Mouse (Mus musculus) forebrain, embryonic 10.5 days (tissue): ENCODE measurements at regions not wholly inside any gene's neighbourhood (a gene's known extent, or its start where the extent isn't known, plus 50 kb on each side); places are given as distances from the start of the nearest gene placed in this dataset.

Source experiments
- DNase-seq: peaks from one replicate; pipeline ENCODE4 v3.0.0-alpha.2; 2017; ENCODE audit warnings: low spot score; ENCODE audit errors: extremely low spot score
- H3K27ac ChIP-seq: fragments of 300-500 bp; sonication (generic); 2 replicates; pipeline ENCODE4 v1.5.1; 2016; ENCODE audit warnings: mild to moderate bottlenecking
- H3K27me3 ChIP-seq: fragments of 300-500 bp; sonication (generic); 2 replicates; pipeline ENCODE4 v1.6.1; 2016; ENCODE audit warnings: mild to moderate bottlenecking; ENCODE audit not compliant: poor library complexity, severe bottlenecking
- H3K36me3 ChIP-seq: fragments of 300-500 bp; sonication (generic); replicated peaks from 2 replicates; pipeline ENCODE4 v1.6.1; 2016; ENCODE audit warnings: mild to moderate bottlenecking, moderate library complexity
- H3K4me1 ChIP-seq: fragments of 300-500 bp; sonication (generic); 2 replicates; pipeline ENCODE4 v1.6.1; 2016
- H3K4me3 ChIP-seq: fragments of 300-500 bp; sonication (generic); 2 replicates; pipeline ENCODE4 v1.5.1; 2016; ENCODE audit warnings: mild to moderate bottlenecking, moderate library complexity
- H3K9me3 ChIP-seq: fragments of 300-500 bp; sonication (generic); 2 replicates; pipeline ENCODE4 v1.6.1; 2016; ENCODE audit warnings: mild to moderate bottlenecking, moderate library complexity
- WGBS: fragments of 180-500 bp; shearing (Covaris S2); methylation state at CpG from one replicate; pipeline ENCODE4 v1.1.7; 2016; 5-methylcytosine and 5-hydroxymethylcytosine counted together

DNA sequence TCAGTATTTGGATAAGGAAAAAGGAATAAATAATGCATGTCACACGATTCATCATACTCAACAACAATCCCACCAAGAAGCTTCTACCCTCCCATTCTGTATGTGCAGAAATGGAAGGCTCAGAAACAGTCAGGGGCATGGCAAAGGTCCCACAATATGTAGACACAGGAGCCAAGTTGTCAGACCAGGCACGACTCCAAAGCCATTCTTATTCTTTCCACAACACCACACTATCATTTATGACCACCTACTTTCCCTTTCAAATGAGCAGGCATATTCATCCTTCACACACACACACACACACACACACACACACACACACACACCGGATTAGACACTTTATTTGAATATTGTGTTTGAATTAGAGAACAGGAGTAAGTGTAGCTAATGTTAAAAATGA, 232.0 kb downstream of the Rab28 start:
- Histone ChIP-seq H3K4me3 (no peak overlapping the region), H3K4me1 (no peaks in the 10 kb centered on the region), H3K27ac (no peak overlapping the region), H3K9me3 (no peaks in the 10 kb centered on the region), H3K27me3 (no peaks in the 10 kb centered on the region), H3K36me3 (no peaks in the 10 kb centered on the region)
- DNase-seq: no peak
- WGBS: 86% methylated on average over 3 of the region's 3 CpGs

DNA sequence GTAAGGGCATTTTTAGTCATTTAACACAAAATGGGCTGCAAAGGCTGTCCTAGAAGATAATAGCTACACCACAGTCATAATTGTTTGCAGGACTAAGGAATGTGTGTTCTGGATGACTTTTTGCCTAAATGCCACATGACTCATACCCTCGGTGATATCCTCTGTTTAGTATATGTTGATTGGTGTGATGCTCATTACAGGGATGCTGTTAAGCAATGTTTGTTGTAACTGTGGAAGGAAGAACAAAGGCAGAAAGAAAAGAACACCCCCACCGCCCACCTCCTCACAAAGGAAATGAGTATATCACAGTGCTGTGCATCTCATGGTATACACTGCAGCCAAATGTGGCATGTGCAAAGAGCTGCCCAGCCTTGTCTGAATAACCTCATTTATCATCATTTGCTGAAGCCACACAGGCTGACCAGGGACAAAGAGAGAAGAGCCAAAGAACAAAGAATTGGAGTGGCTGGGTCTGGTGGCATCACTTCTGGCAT, 262.4 kb downstream of the Rab28 start:
- Histone ChIP-seq H3K4me3 (no peak overlapping the region), H3K27me3 (no peaks in the 10 kb centered on the region), H3K4me1 (no peaks in the 10 kb centered on the region), H3K36me3 (no peaks in the 10 kb centered on the region), H3K9me3 (no peaks in the 10 kb centered on the region), H3K27ac (no peak overlapping the region)
- 90% methylated on average over 2 of the region's 2 CpGs for WGBS
- no peak for DNase-seq

DNA sequence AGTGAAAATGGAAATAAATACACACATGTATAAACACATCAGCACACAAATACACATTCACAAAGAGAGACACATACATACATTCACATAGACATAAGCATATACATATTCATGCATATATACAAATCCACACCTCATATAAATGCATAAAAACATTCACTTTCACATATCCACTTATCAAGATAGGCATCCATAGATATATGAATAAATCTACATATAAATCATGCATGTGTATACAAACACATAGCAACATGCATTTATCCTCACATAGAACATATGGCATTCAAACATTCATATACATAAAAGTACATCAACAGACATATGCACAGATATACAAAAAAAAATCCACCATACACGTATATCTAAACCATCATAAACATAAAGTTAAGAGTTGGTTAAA, 266.9 kb downstream of the Rab28 start:
- no peak overlapping the region for H3K4me3 ChIP-seq
- H3K9me3 ChIP-seq: no peaks in the 10 kb centered on the region
- H3K27me3 ChIP-seq: no peaks in the 10 kb centered on the region
- no peaks in the 10 kb centered on the region for H3K4me1 ChIP-seq
- no peak for DNase-seq
- no peaks in the 10 kb centered on the region for H3K36me3 ChIP-seq
- 89% methylated on average over 1 of the region's 1 CpGs for WGBS
- no peak overlapping the region for H3K27ac ChIP-seq

DNA sequence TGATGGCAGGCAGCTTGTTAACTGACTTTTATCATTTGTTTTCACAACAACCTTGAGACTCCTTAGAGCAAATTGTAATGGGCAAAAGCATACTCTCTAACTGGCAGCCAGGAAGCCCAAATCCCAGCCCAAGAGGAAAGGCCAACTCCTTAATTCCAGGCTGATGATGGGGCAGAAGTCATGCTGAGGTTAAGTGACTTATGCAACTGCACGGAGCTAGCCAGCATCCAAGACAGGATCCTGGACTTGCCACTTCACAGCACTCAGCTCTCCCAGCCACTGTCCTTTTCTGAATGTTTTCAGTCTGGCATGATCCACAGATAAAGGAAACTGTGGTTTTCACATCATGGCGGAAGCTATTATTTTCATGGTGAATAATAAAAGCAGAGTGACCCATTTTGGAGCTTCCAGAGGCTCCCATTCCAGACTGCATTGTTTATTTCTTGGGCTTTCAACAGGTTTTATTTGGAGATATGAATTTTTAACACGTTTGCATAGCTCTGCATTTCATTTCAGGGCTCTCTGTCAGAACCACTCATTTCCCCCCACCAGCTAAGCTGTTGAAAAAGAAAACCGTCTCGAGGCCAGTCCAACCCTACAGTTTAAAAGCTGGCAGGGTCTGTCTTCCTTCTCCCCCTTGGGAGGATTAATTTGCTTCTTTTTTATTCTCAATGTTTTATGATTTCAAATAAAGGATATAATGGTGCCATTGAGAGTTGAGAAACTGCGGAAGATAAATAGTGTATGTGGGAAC, 288.7 kb downstream of the Rab28 start:
- no peak for DNase-seq
- Histone ChIP-seq H3K9me3 (no peaks in the 10 kb centered on the region), H3K36me3 (no peaks in the 10 kb centered on the region), H3K4me1 (no peaks in the 10 kb centered on the region), H3K4me3 (no peak overlapping the region), H3K27me3 (no peaks in the 10 kb centered on the region), H3K27ac (no peak overlapping the region)
- 85% methylated on average over 6 of the region's 6 CpGs for WGBS

DNA sequence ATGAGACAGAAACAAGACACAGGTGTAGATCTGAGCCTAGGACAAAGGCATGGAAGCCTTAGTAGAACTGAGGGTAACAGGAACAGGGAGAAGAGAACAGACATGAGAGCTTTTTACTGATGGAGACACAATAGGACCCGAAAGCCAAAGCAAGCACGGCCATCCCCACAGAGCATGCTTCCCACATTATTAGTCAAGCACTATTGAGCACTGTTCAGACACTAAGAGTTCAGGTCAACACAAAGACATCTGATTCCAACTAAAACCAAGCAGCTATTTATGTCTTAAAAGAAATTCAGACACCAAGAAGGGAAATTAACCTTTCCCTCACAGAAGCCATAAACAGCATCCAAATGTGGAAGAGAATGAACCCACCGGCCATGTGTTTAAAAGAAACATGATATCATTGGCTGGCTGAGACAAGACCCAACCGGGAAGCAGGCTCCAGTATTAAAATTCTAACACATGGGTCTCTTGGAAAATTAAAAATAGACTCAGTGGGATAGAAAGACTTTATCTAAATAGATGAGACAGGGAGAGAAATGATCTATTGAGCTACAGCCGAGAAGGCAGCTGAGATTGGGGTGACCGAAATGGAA, 298.8 kb downstream of the Rab28 start:
- WGBS: 83% methylated on average over 6 of the region's 6 CpGs
- DNase-seq: no peak

DNA sequence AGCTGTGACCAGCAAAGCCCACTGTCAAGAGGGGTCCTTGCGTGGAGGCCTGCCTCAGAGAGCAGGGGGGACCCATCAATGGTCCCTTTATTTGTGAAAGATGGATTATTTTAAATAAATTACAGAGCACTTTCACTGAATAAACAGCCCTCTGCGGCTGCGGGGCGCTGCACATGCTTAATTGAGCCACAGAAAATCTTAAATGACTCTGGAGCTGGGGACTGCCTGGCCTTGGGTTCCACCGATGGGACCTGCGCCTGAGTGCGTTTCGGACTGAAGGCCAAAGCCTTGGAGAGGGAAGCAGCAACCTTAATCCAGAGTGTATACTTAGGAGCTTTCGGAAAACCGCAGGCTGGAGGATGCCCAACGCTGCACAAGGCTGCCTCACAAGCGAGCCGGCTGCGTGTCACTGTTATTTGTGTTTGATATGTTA, 315.1 kb downstream of the Rab28 start:
- Histone ChIP-seq H3K4me1 (peaks cover 11% of the 10 kb centered on the region; the same call in 1 of the 2 replicates), H3K36me3 (no peaks in the 10 kb centered on the region), H3K27me3 (no peaks in the 10 kb centered on the region), H3K9me3 (no peaks in the 10 kb centered on the region; the same call in 1 of the 2 replicates), H3K4me3 (no peak overlapping the region), H3K27ac (peak overlapping the region; percentile 51; the same call in 1 of the 2 replicates)
- DNase-seq: no peak
- 91% methylated on average over 14 of the region's 14 CpGs for WGBS

More for the DNA sequence above, 298.8 kb downstream of the Rab28 start:
- Histone ChIP-seq H3K9me3 (no peaks in the 10 kb centered on the region), H3K36me3 (no peaks in the 10 kb centered on the region), H3K4me1 (no peaks in the 10 kb centered on the region), H3K27ac (no peak overlapping the region), H3K4me3 (no peak overlapping the region), H3K27me3 (no peaks in the 10 kb centered on the region)

DNA sequence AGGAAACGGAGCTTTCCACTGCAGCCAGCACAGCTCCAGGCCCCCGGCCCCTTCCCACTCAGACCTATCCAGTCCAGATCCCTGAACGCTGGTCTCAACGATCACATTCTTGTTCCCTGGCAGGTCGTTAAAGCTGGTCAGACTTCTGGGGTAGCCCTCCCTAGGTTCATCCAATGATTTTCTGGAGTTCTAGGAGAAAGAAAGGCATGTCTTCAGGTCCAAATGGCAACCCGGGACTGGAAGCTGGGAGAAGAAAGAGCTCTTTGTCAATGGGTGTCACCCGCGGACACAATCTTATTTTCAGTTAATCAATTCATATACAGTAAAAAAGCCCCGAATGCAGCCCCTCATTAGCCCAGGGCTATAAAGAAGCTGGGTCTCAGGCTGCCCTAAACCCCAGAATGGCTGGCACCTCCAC, 315.8 kb downstream of the Rab28 start:
- Histone ChIP-seq H3K27me3 (no peaks in the 10 kb centered on the region), H3K4me3 (no peak overlapping the region), H3K27ac (peak overlapping the region; percentile 56; the same call in 1 of the 2 replicates), H3K36me3 (no peaks in the 10 kb centered on the region), H3K9me3 (no peaks in the 10 kb centered on the region; the same call in 1 of the 2 replicates), H3K4me1 (peaks cover 11% of the 10 kb centered on the region; the same call in 1 of the 2 replicates)
- 64% methylated on average over 9 of the region's 9 CpGs for WGBS
- DNase-seq: no peak

DNA sequence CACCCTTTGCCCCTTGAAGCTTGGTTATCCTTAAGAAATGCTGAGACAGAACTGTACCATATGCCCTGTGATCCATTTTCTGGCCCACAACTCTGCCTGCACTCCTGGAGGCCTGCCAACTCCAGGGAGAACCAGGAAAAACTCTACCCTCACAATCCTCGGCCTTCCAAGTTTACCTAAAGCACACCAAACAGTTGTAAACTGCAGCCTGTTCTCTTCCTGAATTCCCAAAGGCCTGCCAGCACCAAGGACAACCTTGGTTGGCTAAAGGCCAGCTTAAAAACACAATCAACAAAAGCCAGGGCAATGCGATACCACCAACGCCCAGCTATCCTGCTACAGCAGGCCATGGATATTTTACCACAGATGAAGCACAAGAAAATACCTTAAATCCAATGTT, 334.5 kb downstream of the Rab28 start:
- no peaks in the 10 kb centered on the region for H3K9me3 ChIP-seq
- no peaks in the 10 kb centered on the region for H3K27me3 ChIP-seq
- no peaks in the 10 kb centered on the region for H3K36me3 ChIP-seq
- H3K4me1 ChIP-seq: peaks cover 10% of the 10 kb centered on the region
- WGBS: 84% methylated on average over 3 of the region's 3 CpGs
- H3K27ac ChIP-seq: no peak overlapping the region
- DNase-seq: no peak
- no peak overlapping the region for H3K4me3 ChIP-seq

DNA sequence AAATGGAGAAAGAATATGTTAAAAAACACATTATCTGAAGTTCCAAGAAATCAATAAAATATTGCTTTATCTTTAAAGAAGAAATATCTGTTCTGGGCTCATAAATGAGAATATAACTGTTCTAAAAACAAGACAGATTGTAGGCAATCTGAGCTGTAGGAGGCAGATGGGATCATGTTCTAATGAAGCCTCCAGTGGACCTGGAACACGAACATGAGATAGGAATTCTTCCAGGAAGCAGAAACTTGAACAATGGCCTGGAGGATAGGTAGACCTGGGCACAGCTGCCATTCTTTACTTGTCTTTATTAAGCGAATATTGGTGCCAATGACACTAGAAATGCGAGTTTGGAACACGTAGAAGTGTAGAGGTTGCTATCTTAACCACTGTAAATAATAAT, 336.5 kb downstream of the Rab28 start:
- Histone ChIP-seq H3K36me3 (no peaks in the 10 kb centered on the region), H3K27ac (no peak overlapping the region), H3K27me3 (no peaks in the 10 kb centered on the region), H3K4me3 (no peak overlapping the region), H3K9me3 (no peaks in the 10 kb centered on the region), H3K4me1 (peaks cover 10% of the 10 kb centered on the region)
- no peak for DNase-seq
- 91% methylated on average over 4 of the region's 4 CpGs for WGBS

DNA sequence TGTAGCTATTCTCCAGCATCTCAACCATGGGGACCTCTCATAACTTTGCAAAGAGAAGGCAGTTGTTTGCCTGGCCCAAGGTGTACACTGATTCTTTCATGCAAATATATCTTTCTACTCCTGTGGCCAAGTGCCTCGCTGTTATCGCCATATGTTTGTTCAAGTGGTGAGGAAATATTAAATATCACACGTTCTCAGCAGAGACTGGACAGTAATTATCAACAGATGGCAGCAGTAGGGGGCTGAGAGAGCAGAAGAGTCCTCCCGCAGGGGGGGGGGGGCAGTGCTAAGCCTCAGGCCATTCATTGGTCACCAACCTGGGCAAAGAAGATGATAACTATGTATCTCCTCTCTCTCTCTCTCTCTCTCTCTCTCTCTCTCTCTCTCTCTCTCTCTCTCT, 337.6 kb downstream of the Rab28 start:
- no peak overlapping the region for H3K27ac ChIP-seq
- H3K9me3 ChIP-seq: no peaks in the 10 kb centered on the region
- 63% methylated on average over 4 of the region's 4 CpGs for WGBS
- no peaks in the 10 kb centered on the region for H3K27me3 ChIP-seq
- no peak overlapping the region for H3K4me3 ChIP-seq
- H3K36me3 ChIP-seq: no peaks in the 10 kb centered on the region
- H3K4me1 ChIP-seq: peaks cover 10% of the 10 kb centered on the region
- no peak for DNase-seq

DNA sequence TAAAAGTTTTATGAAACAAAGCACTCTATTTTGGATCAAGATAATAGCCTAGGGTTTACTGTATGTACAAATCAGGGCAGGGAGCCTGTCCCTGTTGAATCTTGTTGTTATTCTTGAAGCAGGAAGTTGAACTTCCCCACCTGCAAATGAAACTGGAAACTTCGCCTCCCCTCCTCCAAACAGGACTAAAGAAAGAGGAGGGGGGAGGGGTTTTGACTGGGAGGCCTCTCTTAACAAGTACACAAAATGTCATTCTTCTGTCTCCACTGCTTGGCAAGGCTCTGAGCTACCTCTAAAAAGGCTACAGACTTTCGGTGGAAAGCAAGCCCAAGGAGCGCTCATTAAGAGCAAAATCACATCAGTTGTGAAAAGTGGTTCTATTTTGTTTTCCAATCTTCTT, 338.1 kb downstream of the Rab28 start:
- DNase-seq: no peak
- H3K27me3 ChIP-seq: no peaks in the 10 kb centered on the region
- no peak overlapping the region for H3K4me3 ChIP-seq
- no peaks in the 10 kb centered on the region for H3K36me3 ChIP-seq
- 68% methylated on average over 3 of the region's 3 CpGs for WGBS
- no peaks in the 10 kb centered on the region for H3K9me3 ChIP-seq
- H3K4me1 ChIP-seq: peaks cover 10% of the 10 kb centered on the region
- no peak overlapping the region for H3K27ac ChIP-seq

DNA sequence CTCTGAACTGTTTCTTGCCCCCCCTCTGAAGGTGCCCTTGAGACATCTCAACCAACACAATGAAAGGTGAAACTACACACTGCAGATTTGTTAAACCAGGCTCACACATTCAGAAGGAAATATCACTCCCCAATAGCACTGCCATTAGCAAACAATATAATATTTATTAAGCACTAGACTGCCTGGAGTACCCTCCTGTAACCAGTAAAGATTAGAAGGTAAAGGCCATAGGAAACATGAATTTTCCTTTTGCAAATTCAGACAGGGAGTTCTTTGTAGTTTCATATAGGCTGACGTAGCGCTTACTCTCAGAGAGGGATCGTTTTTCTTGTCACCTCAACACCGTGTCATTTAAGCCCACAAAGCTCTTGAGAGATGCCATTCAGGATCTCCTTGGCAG, 342.1 kb downstream of the Rab28 start:
- no peak for DNase-seq
- Histone ChIP-seq H3K9me3 (no peaks in the 10 kb centered on the region), H3K4me3 (no peak overlapping the region), H3K4me1 (peaks cover 10% of the 10 kb centered on the region), H3K36me3 (no peaks in the 10 kb centered on the region), H3K27me3 (no peaks in the 10 kb centered on the region), H3K27ac (no peak overlapping the region)
- WGBS: 89% methylated on average over 4 of the region's 4 CpGs

DNA sequence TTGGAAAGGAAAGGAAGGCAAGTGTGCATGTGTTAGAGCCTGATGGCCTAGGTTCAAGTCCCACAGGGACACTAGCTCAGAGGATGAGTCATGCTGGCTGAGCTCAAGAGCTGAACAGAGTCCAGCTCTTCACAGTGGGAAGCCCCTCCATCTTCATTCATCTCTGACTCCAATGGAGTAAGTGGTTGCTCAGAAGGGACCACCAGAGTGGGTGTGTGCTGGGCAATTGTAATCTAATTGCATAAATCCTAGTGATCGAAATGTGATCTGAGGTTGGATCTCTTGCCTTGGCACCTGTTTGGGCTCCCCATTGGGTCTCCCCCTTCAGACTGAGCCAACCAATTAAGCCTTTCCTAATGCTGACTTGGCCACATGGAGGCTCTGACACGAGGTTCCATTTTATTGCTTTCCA, 359.5 kb downstream of the Rab28 start:
- WGBS: 78% methylated on average over 2 of the region's 2 CpGs

More for the DNA sequence above, 359.5 kb downstream of the Rab28 start:
- no peak for DNase-seq
- no peaks in the 10 kb centered on the region for H3K36me3 ChIP-seq
- no peaks in the 10 kb centered on the region for H3K9me3 ChIP-seq
- no peak overlapping the region for H3K4me3 ChIP-seq
- no peak overlapping the region for H3K27ac ChIP-seq
- H3K4me1 ChIP-seq: no peaks in the 10 kb centered on the region
- H3K27me3 ChIP-seq: no peaks in the 10 kb centered on the region
